Comparison of ENCODE assay signal across 8 mouse cellular contexts in genomic region chr9:108831637-108832036, GRCm38 (mm10). TPM values are rescaled to one million over a fixed set of nuclear protein-coding genes. Genes with fewer than 3 reads are reported as not detected.
DNase-seq lines count a peak whose midpoint lies in the region; ATAC-seq lines count a peak whose summit lies in the region.

No protein-coding gene starts in this region.

- peaks cover 22% of the 10 kb centered on the region for H3K4me1 ChIP-seq in heart, embryonic 12.5 days (replicated peaks)
- peaks cover 5% of the 10 kb centered on the region; the same call in 1 of the 2 replicates for H3K4me1 ChIP-seq in brown adipose tissue, adult 24 weeks (ENCODE audit: control insufficient read depth, insufficient read depth, insufficient read length, low read length)
- peaks cover 13% of the 10 kb centered on the region for H3K4me1 ChIP-seq in intestine, embryonic 16.5 days (ENCODE audit: control insufficient read depth, insufficient read depth, low read length)
- peaks cover 46% of the 10 kb centered on the region for H3K4me1 ChIP-seq in midbrain, embryonic 14.5 days (ENCODE audit: control insufficient read depth, insufficient read depth, low read length)

- H3K9me3 ChIP-seq in heart, embryonic 12.5 days (replicated peaks) = no peaks in the 10 kb centered on the region
- no peaks in the 10 kb centered on the region for H3K9me3 ChIP-seq in intestine, embryonic 16.5 days (ENCODE audit: control insufficient read depth, low read length)
- no peaks in the 10 kb centered on the region for H3K9me3 ChIP-seq in midbrain, embryonic 14.5 days (ENCODE audit: control insufficient read depth, low read length)

- intact Hi-C loops in heart, postnatal 14 days (cut with DNase I) = no loop called here

- WGBS in heart, embryonic 12.5 days = 8% methylated on average over 23 of the region's 23 CpGs
- WGBS in intestine, embryonic 16.5 days = 6% methylated on average over 23 of the region's 23 CpGs
- WGBS in midbrain, embryonic 14.5 days = 8% methylated on average over 23 of the region's 23 CpGs

- H3K4me2 ChIP-seq in heart, embryonic 12.5 days = peak overlapping the region; percentile 96
- peak overlapping the region; percentile 90 for H3K4me2 ChIP-seq in intestine, embryonic 16.5 days (ENCODE audit: low read depth, low read length)
- peak overlapping the region; percentile 63 for H3K4me2 ChIP-seq in midbrain, embryonic 14.5 days (ENCODE audit: low read length)

- peaks cover 79% of the 10 kb centered on the region for H3K27me3 ChIP-seq in heart, embryonic 12.5 days (replicated peaks)
- H3K27me3 ChIP-seq in intestine, embryonic 16.5 days (replicated peaks; ENCODE audit: control insufficient read depth, insufficient read depth, low read length) = peaks cover 50% of the 10 kb centered on the region
- peaks cover 10% of the 10 kb centered on the region; the same call in 1 of the 2 replicates for H3K27me3 ChIP-seq in midbrain, embryonic 14.5 days (ENCODE audit: control insufficient read depth, insufficient read depth, low read length)

- H3K4me3 ChIP-seq in heart, embryonic 12.5 days = peak overlapping the region; percentile 55
- H3K4me3 ChIP-seq in brown adipose tissue, adult 24 weeks (ENCODE audit: insufficient read depth, low read depth, low read length) = peak overlapping the region; percentile 47
- peak overlapping the region; percentile 48 for H3K4me3 ChIP-seq in intestine, embryonic 16.5 days (ENCODE audit: low read length)
- peak overlapping the region; percentile 29 for H3K4me3 ChIP-seq in midbrain, embryonic 14.5 days (replicated peaks; ENCODE audit: low read depth, low read length)

- H3K9ac ChIP-seq in heart, embryonic 12.5 days = peak overlapping the region; percentile 39; the same call in 1 of the 2 replicates
- peak overlapping the region; percentile 2 for H3K9ac ChIP-seq in intestine, embryonic 16.5 days (ENCODE audit: low read depth, low read length)
- peak overlapping the region; percentile 26; the same call in 1 of the 2 replicates for H3K9ac ChIP-seq in midbrain, embryonic 14.5 days (replicated peaks; ENCODE audit: low read length)

- H3K27ac ChIP-seq in heart, embryonic 12.5 days (ENCODE audit: poor library complexity, severe bottlenecking) = no peak overlapping the region
- no peak overlapping the region for H3K27ac ChIP-seq in brown adipose tissue, adult 24 weeks (replicated peaks; ENCODE audit: low read depth, low read length)
- no peak overlapping the region for H3K27ac ChIP-seq in intestine, embryonic 16.5 days (ENCODE audit: low read length)
- no peak overlapping the region for H3K27ac ChIP-seq in midbrain, embryonic 14.5 days (replicated peaks; ENCODE audit: low read depth, low read length)

- no peaks in the 10 kb centered on the region for H3K36me3 ChIP-seq in heart, embryonic 12.5 days
- H3K36me3 ChIP-seq in intestine, embryonic 16.5 days (ENCODE audit: control insufficient read depth, insufficient read depth, low read length) = no peaks in the 10 kb centered on the region
- H3K36me3 ChIP-seq in midbrain, embryonic 14.5 days (ENCODE audit: control insufficient read depth, insufficient read depth, low read length) = peaks cover 85% of the 10 kb centered on the region

- ATAC-seq in heart, embryonic 12.5 days (ENCODE audit: insufficient number of reproducible peaks, low FRiP score) = no peak
- no peak for ATAC-seq in intestine, embryonic 16.5 days
- ATAC-seq in midbrain, embryonic 14.5 days (ENCODE audit: low FRiP score, low TSS enrichment) = no peak

- no peak for DNase-seq in heart, postnatal 14 days
- no peak for DNase-seq in midbrain, embryonic 14.5 days
- no peak for DNase-seq in right cerebral cortex, adult 18-20 months
- no peak for DNase-seq in cerebellum, postnatal 4 days (ENCODE audit: low spot score in 2 of 2)
- no peak for DNase-seq in thymus, postnatal 14 days

RNA-seq across cellular contexts. Expression of gene Celsr3, which starts 5.5 kb away (rescaled TPM):
- 0.08 and 0.09 TPM in 2 replicates for polyA plus RNA-seq in heart, embryonic 12.5 days (2016; fragmentation: Nextera tagmentation; extraction: Ambion mirVana)
- total RNA-seq in heart, postnatal 14 days (2021) = under 1 TPM; 0.12 TPM
- not detected in 2 replicates for polyA plus RNA-seq in brown adipose tissue, adult 24 weeks (2012; ENCODE audit: insufficient read depth, insufficient read length, missing spikeins)
- 0.47 and 0.61 TPM in 2 replicates for polyA plus RNA-seq in intestine, embryonic 16.5 days (2015; fragmentation: Nextera tagmentation; extraction: Ambion mirVana)
- polyA plus RNA-seq in midbrain, embryonic 14.5 days (2014; fragmentation: Nextera tagmentation; extraction: Ambion mirVana) = 19.5 and 20.7 TPM in 2 replicates

RNA-seq across cellular contexts. Expression of gene Slc26a6, which starts 21.4 kb away (rescaled TPM):
- 6.0 and 8.0 TPM in 2 replicates for polyA plus RNA-seq in heart, embryonic 12.5 days (2016; fragmentation: Nextera tagmentation; extraction: Ambion mirVana)
- total RNA-seq in heart, postnatal 14 days (2021) = 10 to 100 TPM; 27.0 TPM
- polyA plus RNA-seq in brown adipose tissue, adult 24 weeks (2012; ENCODE audit: insufficient read depth, insufficient read length, missing spikeins) = 4.4 and 7.5 TPM in 2 replicates
- polyA plus RNA-seq in intestine, embryonic 16.5 days (2015; fragmentation: Nextera tagmentation; extraction: Ambion mirVana) = 75.9 and 94.2 TPM in 2 replicates
- 16.6 and 18.2 TPM in 2 replicates for polyA plus RNA-seq in midbrain, embryonic 14.5 days (2014; fragmentation: Nextera tagmentation; extraction: Ambion mirVana)

RNA-seq across cellular contexts. Expression of gene Nckipsd, which starts 23.5 kb away (rescaled TPM):
- 8.9 and 9.2 TPM in 2 replicates for polyA plus RNA-seq in heart, embryonic 12.5 days (2016; fragmentation: Nextera tagmentation; extraction: Ambion mirVana)
- 10 to 100 TPM in 1 of 2 experiments, 1 to 10 TPM in 1; 9.9 to 11.4 TPM for total RNA-seq in heart, postnatal 14 days (2021)
- 3.9 and 6.4 TPM in 2 replicates for polyA plus RNA-seq in brown adipose tissue, adult 24 weeks (2012; ENCODE audit: insufficient read depth, insufficient read length, missing spikeins)
- 11.3 and 14.5 TPM in 2 replicates for polyA plus RNA-seq in intestine, embryonic 16.5 days (2015; fragmentation: Nextera tagmentation; extraction: Ambion mirVana)
- 24.3 and 27.4 TPM in 2 replicates for polyA plus RNA-seq in midbrain, embryonic 14.5 days (2014; fragmentation: Nextera tagmentation; extraction: Ambion mirVana)

RNA-seq across cellular contexts. Expression of gene Ip6k2, which starts 48.0 kb away (rescaled TPM):
- polyA plus RNA-seq in heart, embryonic 12.5 days (2016; fragmentation: Nextera tagmentation; extraction: Ambion mirVana) = 45.1 and 47.7 TPM in 2 replicates
- total RNA-seq in heart, postnatal 14 days (2021) = 10 to 100 TPM; 30.7 to 31.8 TPM
- 14.0 and 16.2 TPM in 2 replicates for polyA plus RNA-seq in brown adipose tissue, adult 24 weeks (2012; ENCODE audit: insufficient read depth, insufficient read length, missing spikeins)
- 57.2 and 59.4 TPM in 2 replicates for polyA plus RNA-seq in intestine, embryonic 16.5 days (2015; fragmentation: Nextera tagmentation; extraction: Ambion mirVana)
- 256 and 286 TPM in 2 replicates for polyA plus RNA-seq in midbrain, embryonic 14.5 days (2014; fragmentation: Nextera tagmentation; extraction: Ambion mirVana)
